Mouse (Mus musculus) kidney, embryonic 14.5 days (tissue): Measurements from ENCODE around the gene Fam173a. TPM values are rescaled to one million over a fixed set of nuclear protein-coding genes. Genes with fewer than 3 reads are reported as not detected.
"Not testable (repeated sequence)": the region's sequence is repeated elsewhere in the genome, so short reads cannot be mapped to it uniquely, and the experiment has no call there.

Experiments used
- ATAC-seq: fragments of 200-750 bp; cut with Nextera tagmentation; 2 replicates; pipeline ENCODE4 v1.8.0; 2017; ENCODE audit warnings: moderate number of reproducible peaks, mild to moderate bottlenecking, moderate TSS enrichment, moderate library complexity; ENCODE audit not compliant: low FRiP score, low TSS enrichment
- H3K27ac ChIP-seq: fragments of 300-500 bp; sonication (generic); 2 replicates; pipeline ENCODE4 v1.5.1; 2014; ENCODE audit warnings: low read depth, mild to moderate bottlenecking, low read length, moderate library complexity, mixed read lengths
- H3K27me3 ChIP-seq: fragments of 300-500 bp; sonication (generic); 2 replicates; pipeline ENCODE4 v1.6.1; 2014; ENCODE audit warnings: mild to moderate bottlenecking, low read length; ENCODE audit not compliant: control insufficient read depth, insufficient read depth
- H3K36me3 ChIP-seq: fragments of 300-500 bp; sonication (generic); 2 replicates; pipeline ENCODE4 v1.6.1; 2014; ENCODE audit warnings: low read length, mixed read lengths; ENCODE audit not compliant: control insufficient read depth, insufficient read depth
- H3K4me1 ChIP-seq: fragments of 300-500 bp; sonication (generic); 2 replicates; pipeline ENCODE4 v1.6.1; 2014; ENCODE audit warnings: low read length, mixed read lengths; ENCODE audit not compliant: control insufficient read depth, insufficient read depth
- H3K4me2 ChIP-seq: fragments of 300-500 bp; sonication (generic); replicated peaks from 2 replicates; pipeline ENCODE4 v1.6.1; 2014; ENCODE audit warnings: low read depth, mild to moderate bottlenecking, low read length
- H3K4me3 ChIP-seq: fragments of 300-500 bp; sonication (generic); 2 replicates; pipeline ENCODE4 v1.5.1; 2014; ENCODE audit warnings: mild to moderate bottlenecking, low read length
- H3K9ac ChIP-seq: fragments of 300-500 bp; sonication (generic); 2 replicates; pipeline ENCODE4 v1.6.1; 2014; ENCODE audit warnings: low read depth, mild to moderate bottlenecking, low read length, moderate library complexity
- H3K9me3 ChIP-seq: fragments of 300-500 bp; sonication (generic); 2 replicates; pipeline ENCODE4 v1.6.1; 2016; ENCODE audit warnings: low read length; ENCODE audit not compliant: control insufficient read depth
- WGBS: fragments of 180-500 bp; shearing (Covaris S2); extraction: QIAGEN DNeasy Blood & Tissue Kit; methylation state at CpG from one replicate; pipeline ENCODE4 v1.1.7; 2014; 5-methylcytosine and 5-hydroxymethylcytosine counted together
- microRNA-seq: library from miRNA; unstranded; fragments of <30 nt; microRNA quantifications from one replicate; pipeline ENCODE4, GENCODE M21; 2016
- polyA plus RNA-seq: library from polyadenylated mRNA; unstranded; fragments of >200 nt; fragmentation: Nextera tagmentation; extraction: Ambion mirVana; gene quantifications from 2 replicates; pipeline ENCODE4 v1.2.1, GENCODE M21; 2014

Fam173a gene
- polyA plus RNA-seq, 1 experiment from 2014 or later, result 90.2 TPM

- H3K4me2 ChIP-seq, result no peak overlapping the region
- H3K9me3 ChIP-seq, result no peaks in the 10 kb centered on the region
- no peaks in the 10 kb centered on the region for H3K4me1 ChIP-seq
- no peak overlapping the region for H3K27ac ChIP-seq
- H3K9ac ChIP-seq, result no peak overlapping the region
- H3K4me3 ChIP-seq, result no peak overlapping the region
- 92% methylated on average over 9 of the region's 9 CpGs for WGBS
- ATAC-seq, result no peak
- no peaks in the 10 kb centered on the region for H3K27me3 ChIP-seq
- no peaks in the 10 kb centered on the region for H3K36me3 ChIP-seq
Observed at GRCm38 (mm10) chr17:25743831-25744230, 48.9 kb downstream of the Fam173a start.

- 82% methylated on average over 12 of the region's 12 CpGs for WGBS
Observed at GRCm38 (mm10) chr17:25741471-25741870, 51.2 kb downstream of the Fam173a start.

More at GRCm38 (mm10) chr17:25741471-25741870, 51.2 kb downstream of the Fam173a start:
- not testable (repeated sequence) for H3K4me3 ChIP-seq, H3K36me3 ChIP-seq, H3K9ac ChIP-seq, ATAC-seq, H3K4me1 ChIP-seq, H3K27me3 ChIP-seq, H3K4me2 ChIP-seq, H3K9me3 ChIP-seq, H3K27ac ChIP-seq

Small RNA genes within 50 kb of the gene (microRNA-seq; reads per million reads assigned to microRNA genes)
- not detected for gene Gm25083
- 0.84 reads per million for gene Mir3082
- not detected for gene Mir6966

Other genes starting within 250 kb of the Fam173a start
- 6.5 and 8.5 TPM in 2 replicates for gene Sox8, start 222.2 kb downstream of the Fam173a start, polyA plus RNA-seq
- 21.3 and 29.8 TPM in 2 replicates for gene Lmf1, start 213.8 kb downstream of the Fam173a start, polyA plus RNA-seq
- 0.50 and 1.5 TPM in 2 replicates for gene Gng13, start 75.7 kb downstream of the Fam173a start, polyA plus RNA-seq
- 17.3 and 26.0 TPM in 2 replicates for gene Chtf18, start 65.5 kb downstream of the Fam173a start, polyA plus RNA-seq
- gene Rpusd1, start 65.2 kb downstream of the Fam173a start, polyA plus RNA-seq, result 21.6 and 22.1 TPM in 2 replicates
- gene Mslnl, start 56.9 kb downstream of the Fam173a start, polyA plus RNA-seq, result not detected in 2 replicates
- gene Msln, start 38.5 kb downstream of the Fam173a start, polyA plus RNA-seq, result 2.6 and 3.3 TPM in 2 replicates
- 25.3 and 27.3 TPM in 2 replicates for gene Narfl, start 19.1 kb downstream of the Fam173a start, polyA plus RNA-seq
- gene Haghl, start 7.2 kb downstream of the Fam173a start, polyA plus RNA-seq, result 75.4 and 75.6 TPM in 2 replicates
- gene Ccdc78, start 6.3 kb downstream of the Fam173a start, polyA plus RNA-seq, result 0.32 and 0.41 TPM in 2 replicates
- not detected in 2 replicates for gene AC134908.4, start 2.8 kb upstream of the Fam173a start, polyA plus RNA-seq
- 8.2 and 28.6 TPM in 2 replicates for gene Metrn, start 4.2 kb upstream of the Fam173a start, polyA plus RNA-seq
- gene Fbxl16, start 16.2 kb upstream of the Fam173a start, polyA plus RNA-seq, result 1.1 and 1.3 TPM in 2 replicates
- 21.4 and 32.0 TPM in 2 replicates for gene Wdr24, start 30.7 kb upstream of the Fam173a start, polyA plus RNA-seq
- 45.7 and 47.0 TPM in 2 replicates for gene Jmjd8, start 36.0 kb upstream of the Fam173a start, polyA plus RNA-seq
- 350 and 425 TPM in 2 replicates for gene Stub1, start 40.5 kb upstream of the Fam173a start, polyA plus RNA-seq
- gene Rhbdl1, start 44.4 kb upstream of the Fam173a start, polyA plus RNA-seq, result 2.0 and 2.5 TPM in 2 replicates
- 1.7 and 2.6 TPM in 2 replicates for gene Gm20683, start 48.9 kb upstream of the Fam173a start, polyA plus RNA-seq
- 13.0 and 21.7 TPM in 2 replicates for gene Rhot2, start 52.0 kb upstream of the Fam173a start, polyA plus RNA-seq
- gene Wdr90, start 68.6 kb upstream of the Fam173a start, polyA plus RNA-seq, result 21.4 and 27.5 TPM in 2 replicates
- gene Mcrip2, start 75.9 kb upstream of the Fam173a start, polyA plus RNA-seq, result 40.0 and 41.4 TPM in 2 replicates
- 83.9 and 85.3 TPM in 2 replicates for gene Mettl26, start 82.2 kb upstream of the Fam173a start, polyA plus RNA-seq
- 0.99 and 1.2 TPM in 2 replicates for gene Wfikkn1, start 88.0 kb upstream of the Fam173a start, polyA plus RNA-seq
- gene Rab40c, start 126.8 kb upstream of the Fam173a start, polyA plus RNA-seq, result 17.2 and 20.4 TPM in 2 replicates
- 51.5 and 77.2 TPM in 2 replicates for gene Pigq, start 152.0 kb upstream of the Fam173a start, polyA plus RNA-seq
- 0.28 and 0.43 TPM in 2 replicates for gene Nhlrc4, start 152.1 kb upstream of the Fam173a start, polyA plus RNA-seq
- gene A930017K11Rik, start 159.7 kb upstream of the Fam173a start, polyA plus RNA-seq, result 2.8 and 4.4 TPM in 2 replicates
- 27.1 and 35.3 TPM in 2 replicates for gene Capn15, start 192.9 kb upstream of the Fam173a start, polyA plus RNA-seq